In genomic region chr10:80102216-80102915, GRCm38 (mm10) we compare ENCODE assay signal across 8 mouse cellular contexts. TPM values are rescaled to one million over a fixed set of nuclear protein-coding genes. Genes with fewer than 3 reads are reported as not detected.
DNase-seq lines count a peak whose midpoint lies in the region; ATAC-seq and TF ChIP-seq lines count a peak whose summit lies in the region.

No protein-coding gene starts in this region.

- no peaks in the 10 kb centered on the region for H3K9me3 ChIP-seq in forebrain, embryonic 13.5 days (replicated peaks)
- no peaks in the 10 kb centered on the region for H3K9me3 ChIP-seq in lung, embryonic 14.5 days (ENCODE audit: low read depth, low read length)

- ATAC-seq in forebrain, embryonic 13.5 days = peak; percentile 94
- ATAC-seq in lung, embryonic 14.5 days (ENCODE audit: insufficient read depth) = peak; percentile 88
- peak; percentile 74 for ATAC-seq in neutrophil, adult 5-6 weeks (ENCODE audit: extremely low read depth, insufficient number of reproducible peaks, low FRiP score, poor library complexity, severe bottlenecking)

- under 1% methylated on average over 58 of the region's 59 CpGs for WGBS in forebrain, embryonic 13.5 days
- 2% methylated on average over 57 of the region's 59 CpGs for WGBS in lung, embryonic 14.5 days

- peak overlapping the region; percentile 33; the same call in 1 of the 2 replicates for H3K27ac ChIP-seq in forebrain, embryonic 13.5 days
- H3K27ac ChIP-seq in lung, embryonic 14.5 days (ENCODE audit: low read depth) = peak overlapping the region; percentile 65

- TF ChIP-seq CTCF in lung, embryonic 14.5 days (IDR thresholded peaks at IDR 0.05; ENCODE audit: low read depth) = no peak

- peak overlapping the region; percentile 96 for H3K4me2 ChIP-seq in forebrain, embryonic 13.5 days
- H3K4me2 ChIP-seq in lung, embryonic 14.5 days = peak overlapping the region; percentile 90

- 0 out of 2 replicates have a peak, but pooled peaks cover 5% of the 10 kb centered on the region for H3K27me3 ChIP-seq in forebrain, embryonic 13.5 days
- H3K27me3 ChIP-seq in lung, embryonic 14.5 days (ENCODE audit: insufficient read depth, low read length) = no peaks in the 10 kb centered on the region

- peaks cover 28% of the 10 kb centered on the region for H3K4me1 ChIP-seq in forebrain, embryonic 13.5 days
- peaks cover 11% of the 10 kb centered on the region for H3K4me1 ChIP-seq in lung, embryonic 14.5 days (ENCODE audit: insufficient read depth)

- peak; percentile 63 for DNase-seq in ES-CJ7 (ENCODE audit: low read depth, low spot score)
- DNase-seq in c-Kit-positive CD71-positive TER-119-positive erythroid progenitor cells, embryonic 14.5 days (ENCODE audit: low spot score) = peak; percentile 77
- peak; percentile 90 to 92 for DNase-seq in heart, postnatal 10 days
- DNase-seq in layer of hippocampus, adult 18-20 months (ENCODE audit: low spot score in 2 of 2) = peak; percentile 64 to 77
- DNase-seq in lung, embryonic 14.5 days = peak; percentile 95
- peak; percentile 86 for DNase-seq in testis, postnatal 14 days (ENCODE audit: low spot score)

- H3K36me3 ChIP-seq in forebrain, embryonic 13.5 days (ENCODE audit: poor library complexity, severe bottlenecking) = no peaks in the 10 kb centered on the region
- H3K36me3 ChIP-seq in lung, embryonic 14.5 days (ENCODE audit: insufficient read depth) = no peaks in the 10 kb centered on the region

- peak overlapping the region; percentile 93 for H3K4me3 ChIP-seq in forebrain, embryonic 13.5 days
- H3K4me3 ChIP-seq in lung, embryonic 14.5 days (ENCODE audit: low read depth, low read length) = peak overlapping the region; percentile 96

- intact Hi-C loops in heart, postnatal 10 days (cut with DNase I) = no loop called here

- peak overlapping the region; percentile 87 for H3K9ac ChIP-seq in forebrain, embryonic 13.5 days
- peak overlapping the region; percentile 84 for H3K9ac ChIP-seq in lung, embryonic 14.5 days

RNA-seq across cellular contexts. Expression of gene Sbno2, which starts 3.0 kb away (rescaled TPM):
- 11.6 and 13.6 TPM in 2 replicates for polyA plus RNA-seq in forebrain, embryonic 13.5 days (2015; fragmentation: Nextera tagmentation; extraction: Ambion mirVana)
- total RNA-seq in heart, postnatal 10 days (2021) = 10 to 100 TPM; 15.1 to 17.6 TPM
- total RNA-seq in layer of hippocampus, adult 18-20 months (2021) = 10 to 100 TPM; 16.3 to 16.9 TPM
- 13.9 and 16.3 TPM in 2 replicates for polyA plus RNA-seq in lung, embryonic 14.5 days (2014; fragmentation: Nextera tagmentation; extraction: Ambion mirVana)
- 232 and 238 TPM in 2 replicates for total RNA-seq in neutrophil, adult 5-6 weeks (2017)

RNA-seq across cellular contexts. Expression of gene Stk11, which starts 13.2 kb away (rescaled TPM):
- 20.7 and 21.6 TPM in 2 replicates for polyA plus RNA-seq in forebrain, embryonic 13.5 days (2015; fragmentation: Nextera tagmentation; extraction: Ambion mirVana)
- 100 to 1,000 TPM; 110 to 112 TPM for total RNA-seq in heart, postnatal 10 days (2021)
- 100 to 1,000 TPM; 101 to 102 TPM for total RNA-seq in layer of hippocampus, adult 18-20 months (2021)
- polyA plus RNA-seq in lung, embryonic 14.5 days (2014; fragmentation: Nextera tagmentation; extraction: Ambion mirVana) = 28.7 and 29.7 TPM in 2 replicates
- 229 and 235 TPM in 2 replicates for total RNA-seq in neutrophil, adult 5-6 weeks (2017)

RNA-seq across cellular contexts. Expression of gene Atp5d, which starts 36.1 kb away (rescaled TPM):
- 454 and 459 TPM in 2 replicates for polyA plus RNA-seq in forebrain, embryonic 13.5 days (2015; fragmentation: Nextera tagmentation; extraction: Ambion mirVana)
- 1,000 to 10,000 TPM; 1,058 to 1,125 TPM for total RNA-seq in heart, postnatal 10 days (2021)
- 100 to 1,000 TPM; 354 to 359 TPM for total RNA-seq in layer of hippocampus, adult 18-20 months (2021)
- 493 and 529 TPM in 2 replicates for polyA plus RNA-seq in lung, embryonic 14.5 days (2014; fragmentation: Nextera tagmentation; extraction: Ambion mirVana)
- 34.4 and 38.6 TPM in 2 replicates for total RNA-seq in neutrophil, adult 5-6 weeks (2017)

RNA-seq across cellular contexts. Expression of gene Cbarp, which starts 38.3 kb away (rescaled TPM):
- 21.2 and 26.8 TPM in 2 replicates for polyA plus RNA-seq in forebrain, embryonic 13.5 days (2015; fragmentation: Nextera tagmentation; extraction: Ambion mirVana)
- 1 to 10 TPM; 3.2 to 4.1 TPM for total RNA-seq in heart, postnatal 10 days (2021)
- total RNA-seq in layer of hippocampus, adult 18-20 months (2021) = 100 to 1,000 TPM; 362 to 363 TPM
- polyA plus RNA-seq in lung, embryonic 14.5 days (2014; fragmentation: Nextera tagmentation; extraction: Ambion mirVana) = 3.8 and 5.5 TPM in 2 replicates
- total RNA-seq in neutrophil, adult 5-6 weeks (2017) = 0.98 and 1.6 TPM in 2 replicates

RNA-seq across cellular contexts. Expression of gene Midn, which starts 45.7 kb away (rescaled TPM):
- 35.1 and 37.9 TPM in 2 replicates for polyA plus RNA-seq in forebrain, embryonic 13.5 days (2015; fragmentation: Nextera tagmentation; extraction: Ambion mirVana)
- total RNA-seq in heart, postnatal 10 days (2021) = 100 to 1,000 TPM; 132 to 190 TPM
- 10 to 100 TPM; 59.4 to 68.4 TPM for total RNA-seq in layer of hippocampus, adult 18-20 months (2021)
- polyA plus RNA-seq in lung, embryonic 14.5 days (2014; fragmentation: Nextera tagmentation; extraction: Ambion mirVana) = 32.6 and 34.2 TPM in 2 replicates
- total RNA-seq in neutrophil, adult 5-6 weeks (2017) = 126 and 143 TPM in 2 replicates

Comparison
In these comparisons a context has a peak if more than half of its experiments do, and no peak if none do; other contexts are left out.
1. Peak in every context shown above with its lines: DNase-seq, ATAC-seq, H3K4me3 ChIP-seq and H3K27ac ChIP-seq.
2. RNA of gene Sbno2, which starts 3.0 kb away (total RNA-seq): 232 to 238 TPM in neutrophil, adult 5-6 weeks; 15.1 to 17.6 TPM in heart, postnatal 10 days and 16.3 to 16.9 TPM in layer of hippocampus, adult 18-20 months; every median in the first group is over 10 times any median in the second.